Mouse (Mus musculus) midbrain, postnatal 0 days (tissue): ENCODE measurements around the gene Cir1. TPM values are rescaled to one million over a fixed set of nuclear protein-coding genes. Genes with fewer than 3 reads are reported as not detected.

Experiments used
- ATAC-seq: fragments of 200-750 bp; cut with Nextera tagmentation; 2 replicates; pipeline ENCODE4 v1.8.0; 2017; ENCODE audit warnings: moderate number of reproducible peaks, mild to moderate bottlenecking, moderate TSS enrichment, moderate library complexity; ENCODE audit not compliant: low FRiP score
- DNase-seq: peaks from one replicate; pipeline ENCODE4 v3.0.0-alpha.2; 2015; ENCODE audit warnings: low spot score
- H3K27ac ChIP-seq: fragments of 300-500 bp; sonication (generic); 2 replicates; pipeline ENCODE4 v1.5.1; 2014; ENCODE audit warnings: low read depth, mild to moderate bottlenecking, low read length, mixed read lengths
- H3K27me3 ChIP-seq: fragments of 300-500 bp; sonication (generic); 2 replicates; pipeline ENCODE4 v1.6.1; 2014; ENCODE audit warnings: low read length, control low read depth, mixed read lengths; ENCODE audit not compliant: insufficient read depth
- H3K36me3 ChIP-seq: fragments of 300-500 bp; sonication (generic); 2 replicates; pipeline ENCODE4 v1.6.1; 2014; ENCODE audit warnings: low read length, control low read depth, mixed read lengths; ENCODE audit not compliant: insufficient read depth
- H3K4me1 ChIP-seq: fragments of 300-500 bp; sonication (generic); 2 replicates; pipeline ENCODE4 v1.6.1; 2014; ENCODE audit warnings: mild to moderate bottlenecking, control low read depth, antibody characterized with exemption, low read length, mixed read lengths; ENCODE audit not compliant: insufficient read depth
- H3K4me2 ChIP-seq: fragments of 300-500 bp; sonication (generic); 2 replicates; pipeline ENCODE4 v1.6.1; 2014; ENCODE audit warnings: low read depth, mild to moderate bottlenecking, low read length, mixed read lengths; ENCODE audit not compliant: poor library complexity, severe bottlenecking
- H3K4me3 ChIP-seq: fragments of 300-500 bp; sonication (generic); 2 replicates; pipeline ENCODE4 v1.5.1; 2014; ENCODE audit warnings: low read depth, mild to moderate bottlenecking, low read length, moderate library complexity
- H3K9ac ChIP-seq: fragments of 300-500 bp; sonication (generic); replicated peaks from 2 replicates; pipeline ENCODE4 v1.6.1; 2014; ENCODE audit warnings: mild to moderate bottlenecking, low read length, moderate library complexity, mixed read lengths; ENCODE audit not compliant: poor library complexity, severe bottlenecking
- H3K9me3 ChIP-seq: fragments of 300-500 bp; sonication (generic); 2 replicates; pipeline ENCODE4 v1.6.1; 2016; ENCODE audit warnings: low read length, control low read depth
- CTCF ChIP-seq: IDR thresholded peaks from 2 replicates; pipeline ENCODE4 v1.5.1; 2016; ENCODE audit warnings: antibody characterized with exemption, mild to moderate bottlenecking
- WGBS: fragments of 180-500 bp; shearing (Covaris S2); extraction: QIAGEN DNeasy Blood & Tissue Kit; methylation state at CpG from one replicate; pipeline ENCODE4 v1.1.7; 2014; 5-methylcytosine and 5-hydroxymethylcytosine counted together
- polyA plus RNA-seq: library from polyadenylated mRNA; unstranded; fragments of >200 nt; fragmentation: Nextera tagmentation; extraction: Ambion mirVana; gene quantifications from 2 replicates; pipeline ENCODE4 v1.2.1, GENCODE M21; 2015
- total RNA-seq: library from RNA; depleted of rRNA; stranded (reverse); fragments of >200 nt; gene quantifications from 2 replicates; pipeline ENCODE4 v1.2.3, GENCODE M21; 2014

Gene Cir1
- total and polyA plus RNA-seq, 2 experiments from 2014 or later, result 4.1 to 36.3 TPM

DNA sequence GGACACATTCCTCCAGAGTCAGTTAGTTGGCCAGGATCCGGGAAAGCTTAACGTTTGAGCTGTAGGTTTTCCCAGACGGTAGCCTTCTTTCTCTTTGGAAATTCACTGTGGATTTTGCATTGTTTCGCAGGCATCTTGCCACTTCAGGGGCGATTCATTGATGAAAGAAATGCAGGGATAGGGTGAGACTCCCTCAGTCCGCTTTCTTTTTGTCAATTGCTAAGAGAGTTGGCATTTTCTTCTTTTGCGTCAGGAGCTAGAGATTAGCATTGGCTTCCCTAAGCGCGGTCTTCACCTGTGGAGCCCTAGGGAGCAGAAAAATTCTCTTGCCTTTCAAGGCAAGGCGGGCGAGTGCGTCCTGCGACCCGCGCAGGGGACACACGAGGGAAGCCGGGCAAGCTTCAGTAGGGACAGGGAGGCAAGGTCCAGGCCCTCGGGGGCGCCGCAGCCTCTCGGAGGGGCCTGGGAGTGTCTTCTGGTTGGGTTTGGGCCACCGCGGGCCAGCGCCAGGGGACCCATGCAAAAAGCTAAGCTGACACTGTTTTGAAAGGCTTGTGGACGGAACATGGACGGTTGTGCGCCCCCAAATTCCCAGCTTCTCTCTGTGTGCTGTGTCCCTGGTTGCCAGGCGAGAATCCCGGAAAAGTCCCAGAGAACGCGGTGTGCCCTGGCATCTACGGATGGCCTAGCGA is 32.0 kb downstream of the Cir1 start:
- Histone ChIP-seq H3K27me3 (peaks cover 34% of the 10 kb centered on the region), H3K4me2 (no peak overlapping the region), H3K9me3 (no peaks in the 10 kb centered on the region), H3K27ac (no peak overlapping the region), H3K4me3 (no peak overlapping the region), H3K36me3 (no peaks in the 10 kb centered on the region), H3K9ac (no peak overlapping the region), H3K4me1 (no peaks in the 10 kb centered on the region)
- ATAC-seq, result no peak
- DNase-seq, result no peak
- no peak for TF ChIP-seq CTCF
- 3% methylated on average over 32 of the region's 33 CpGs for WGBS

DNA sequence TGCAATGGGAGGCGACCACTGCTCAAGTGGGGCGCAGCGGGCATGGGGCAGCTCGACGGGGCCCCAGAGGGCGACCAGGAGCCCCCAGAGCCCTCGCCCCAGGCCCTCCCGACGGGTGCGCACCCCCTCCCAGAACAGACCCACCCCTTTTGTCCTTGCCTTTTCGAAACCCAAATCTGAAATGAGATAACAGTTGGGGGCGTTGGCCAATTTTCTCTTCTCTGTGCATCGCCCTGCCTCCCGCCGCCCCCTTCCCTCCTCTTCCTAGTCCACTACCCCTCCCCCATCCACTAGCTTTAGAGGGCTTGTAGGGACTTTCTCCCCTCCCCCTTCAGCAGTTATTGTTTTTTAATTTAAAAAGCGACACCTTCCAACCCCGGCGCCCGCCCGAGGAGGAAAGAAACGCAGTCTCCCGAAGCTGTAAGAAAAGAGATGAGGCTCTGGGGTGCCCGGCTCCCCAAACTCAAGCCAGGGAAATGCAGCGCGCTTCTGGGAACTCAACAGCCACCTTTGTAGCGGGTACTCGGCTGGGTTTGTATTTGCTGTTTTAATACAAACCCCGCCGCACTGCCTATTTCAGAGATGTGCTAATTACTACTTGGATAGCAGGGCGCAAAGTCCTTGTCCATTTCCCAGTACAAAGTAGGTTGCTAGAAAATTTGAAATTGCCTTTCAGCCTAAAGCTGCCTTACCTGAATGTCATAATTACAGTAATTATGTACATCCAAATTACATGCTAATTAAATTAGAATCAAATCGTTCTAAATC is 33.0 kb downstream of the Cir1 start:
- Histone ChIP-seq H3K4me2 (no peak overlapping the region), H3K9ac (no peak overlapping the region), H3K27me3 (peaks cover 34% of the 10 kb centered on the region), H3K4me1 (no peaks in the 10 kb centered on the region), H3K4me3 (no peak overlapping the region), H3K27ac (no peak overlapping the region), H3K36me3 (no peaks in the 10 kb centered on the region), H3K9me3 (no peaks in the 10 kb centered on the region)
- WGBS, result 1% methylated on average over 27 of the region's 31 CpGs
- ATAC-seq, result no peak
- no peak for TF ChIP-seq CTCF
- no peak for DNase-seq

DNA sequence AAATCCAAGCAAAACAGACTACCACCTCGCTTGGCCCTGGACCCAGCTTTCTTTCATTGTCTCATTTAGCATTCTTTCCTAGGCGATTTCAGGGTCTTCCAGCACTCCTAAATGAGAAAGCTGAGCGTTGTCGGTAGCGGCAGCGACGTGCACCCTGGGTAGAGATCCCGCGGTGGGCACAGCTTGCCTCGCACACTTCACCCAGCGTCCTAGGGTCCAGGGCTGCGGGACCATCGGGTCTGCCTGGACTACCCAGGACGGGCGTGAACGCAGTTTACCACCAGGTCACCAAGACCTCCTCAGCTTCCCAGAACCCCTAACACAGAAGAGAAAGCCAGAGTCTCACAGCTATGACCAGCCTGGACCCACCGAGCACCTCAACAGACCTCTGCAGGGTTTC is 33.6 kb downstream of the Cir1 start:
- 0% methylated on average over 17 of the region's 17 CpGs for WGBS
- Histone ChIP-seq H3K27ac (no peak overlapping the region), H3K27me3 (peaks cover 34% of the 10 kb centered on the region), H3K4me1 (no peaks in the 10 kb centered on the region), H3K9ac (no peak overlapping the region), H3K9me3 (no peaks in the 10 kb centered on the region), H3K4me2 (no peak overlapping the region; the same call in 1 of the 2 replicates), H3K36me3 (no peaks in the 10 kb centered on the region), H3K4me3 (no peak overlapping the region)
- TF ChIP-seq CTCF, result no peak
- DNase-seq (no peak), ATAC-seq (no peak; the same call in 1 of the 2 replicates)

DNA sequence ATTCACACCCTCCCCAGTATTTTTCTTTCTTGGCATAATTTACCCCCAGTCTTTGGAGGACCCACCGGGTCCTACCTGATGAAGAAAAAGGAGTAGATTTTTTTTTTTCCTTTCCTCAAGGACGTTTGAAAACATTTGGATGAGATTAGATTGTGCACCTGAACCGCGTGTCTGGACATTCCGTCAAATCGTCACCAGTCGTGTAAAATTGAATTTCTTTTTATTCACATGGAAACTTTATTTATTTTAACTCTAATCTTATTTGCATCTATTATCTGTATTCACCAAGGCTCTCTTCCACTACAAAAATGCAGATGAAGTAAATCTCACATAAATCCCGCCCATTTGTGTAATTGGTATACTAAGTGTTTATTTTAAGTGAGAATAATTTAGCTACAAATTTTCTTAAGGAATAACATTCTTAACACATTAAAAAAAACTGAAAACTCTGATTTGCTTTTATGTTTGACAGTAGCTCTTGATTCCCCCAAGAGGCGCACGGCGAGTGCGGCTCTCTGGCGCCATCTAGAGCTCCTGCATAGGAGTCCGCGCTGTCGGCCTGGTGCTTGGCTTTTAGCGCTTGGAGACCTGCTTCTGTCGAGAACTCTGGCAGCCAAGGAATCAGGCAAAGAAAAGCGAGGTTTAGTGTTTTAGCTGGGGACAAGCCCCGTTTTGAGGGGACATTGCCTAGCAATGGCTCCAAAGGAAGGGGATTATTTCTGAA is 34.2 kb downstream of the Cir1 start:
- H3K27me3 ChIP-seq, result peaks cover 34% of the 10 kb centered on the region
- ATAC-seq, result peak; percentile 75
- H3K9me3 ChIP-seq, result no peaks in the 10 kb centered on the region
- H3K36me3 ChIP-seq, result no peaks in the 10 kb centered on the region
- H3K27ac ChIP-seq, result no peak overlapping the region
- 1% methylated on average over 20 of the region's 20 CpGs for WGBS
- peak; percentile 96 for TF ChIP-seq CTCF
- no peaks in the 10 kb centered on the region for H3K4me1 ChIP-seq
- H3K9ac ChIP-seq, result no peak overlapping the region
- no peak overlapping the region for H3K4me2 ChIP-seq
- H3K4me3 ChIP-seq, result no peak overlapping the region
- peak; percentile 95 for DNase-seq

DNA sequence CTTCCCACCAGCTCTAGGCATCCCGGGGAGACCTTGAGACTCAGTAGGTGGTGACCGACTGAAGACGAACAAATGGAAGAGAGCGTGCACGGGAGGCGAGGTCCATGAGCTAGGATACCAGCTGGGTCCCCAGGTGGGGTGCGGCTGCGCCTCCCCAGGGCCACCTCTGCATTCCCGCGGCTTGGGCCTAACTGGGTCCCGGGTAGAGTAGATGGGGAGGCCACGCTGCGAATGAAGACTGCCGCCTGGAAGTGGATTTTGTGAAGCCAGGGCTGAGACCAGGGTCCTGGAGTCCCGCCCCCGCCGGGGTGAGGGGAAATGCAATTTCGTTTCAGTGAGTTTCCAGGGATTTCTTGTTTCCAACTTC is 34.8 kb downstream of the Cir1 start:
- H3K4me3 ChIP-seq, result peak overlapping the region; percentile 14; the same call in 1 of the 2 replicates
- no peaks in the 10 kb centered on the region for H3K4me1 ChIP-seq
- no peak overlapping the region for H3K9ac ChIP-seq
- no peak for TF ChIP-seq CTCF
- DNase-seq (no peak), ATAC-seq (no peak)
- no peaks in the 10 kb centered on the region for H3K36me3 ChIP-seq
- WGBS, result under 1% methylated on average over 18 of the region's 18 CpGs
- no peak overlapping the region for H3K27ac ChIP-seq
- peaks cover 34% of the 10 kb centered on the region for H3K27me3 ChIP-seq
- no peaks in the 10 kb centered on the region for H3K9me3 ChIP-seq
- peak overlapping the region; percentile 26; the same call in 1 of the 2 replicates for H3K4me2 ChIP-seq
